Mouse (Mus musculus): ENCODE measurements at regions not wholly inside any gene's neighbourhood (a gene's known extent, or its start where the extent isn't known, plus 50 kb on each side); places are given as distances from the start of the nearest gene placed in this dataset.

- DNase-seq (ENCODE audit: low read depth, low spot score), result peak; percentile 38
These were observed 111.5 kb upstream of the Dpp10 start for GRCm38 (mm10) chr1:124156832-124157231.

GRCm38 (mm10) chr1:124152101-124152500 lies 106.7 kb upstream of the Dpp10 start:
- DNase-seq (ENCODE audit: low read depth, low spot score), result no peak

- DNase-seq (ENCODE audit: low read depth, low spot score), result peak; percentile 77
These were observed 103.2 kb upstream of the Dpp10 start for GRCm38 (mm10) chr1:124148590-124148989.

GRCm38 (mm10) chr1:124104286-124104846 lies 59.0 kb upstream of the Dpp10 start:
- no peak for DNase-seq (ENCODE audit: low read depth, low spot score)

- no peak for DNase-seq (ENCODE audit: low read depth, low spot score)
These were observed 57.7 kb upstream of the Dpp10 start for GRCm38 (mm10) chr1:124103049-124103448.

All from telencephalon, adult 2 months (tissue).